ENCODE assay signal across 7 mouse cellular contexts in genomic region chr14:21992321-21992885, GRCm38 (mm10). TPM values are rescaled to one million over a fixed set of nuclear protein-coding genes. Genes with fewer than 3 reads are reported as not detected.
DNase-seq lines count a peak whose midpoint lies in the region; ATAC-seq and TF ChIP-seq lines count a peak whose summit lies in the region.

No protein-coding gene starts in this region.

- ATAC-seq in embryonic facial prominence, embryonic 12.5 days (ENCODE audit: insufficient number of reproducible peaks, insufficient read depth, low FRiP score, low TSS enrichment): no peak
- ATAC-seq in intestine, postnatal 0 days: no peak
- no peak for ATAC-seq in midbrain, embryonic 13.5 days
- no peak for ATAC-seq in monocyte, adult 5-6 weeks (replicated peaks; ENCODE audit: insufficient number of reproducible peaks, low FRiP score, low TSS enrichment, poor library complexity, severe bottlenecking)

- H3K9ac ChIP-seq in embryonic facial prominence, embryonic 12.5 days: no peak overlapping the region
- 0 out of 2 replicates have a peak overlapping the region, but pooled peaks have one; percentile 19 for H3K9ac ChIP-seq in intestine, postnatal 0 days (ENCODE audit: low read depth, low read length)
- no peak overlapping the region for H3K9ac ChIP-seq in midbrain, embryonic 13.5 days (replicated peaks)

- TF ChIP-seq CTCF in intestine, postnatal 0 days (IDR thresholded peaks at IDR 0.05; ENCODE audit: low read depth): no peak

- H3K4me3 ChIP-seq in brown adipose tissue, adult 24 weeks (ENCODE audit: insufficient read depth, low read depth, low read length): no peak overlapping the region
- peak overlapping the region; percentile 84; the same call in 1 of the 2 replicates for H3K4me3 ChIP-seq in embryonic facial prominence, embryonic 12.5 days
- H3K4me3 ChIP-seq in intestine, postnatal 0 days (ENCODE audit: low read depth, low read length): peak overlapping the region; percentile 82; the same call in 1 of the 2 replicates
- H3K4me3 ChIP-seq in midbrain, embryonic 13.5 days (replicated peaks): 0 out of 2 replicates have a peak overlapping the region, but pooled peaks have one; percentile 6

- no peak for DNase-seq in urinary bladder, postnatal 14 days (ENCODE audit: low spot score)
- no peak for DNase-seq in right cerebral cortex, postnatal 36 days (ENCODE audit: low spot score in 2 of 2)

- peaks cover 3% of the 10 kb centered on the region; the same call in 1 of the 2 replicates for H3K4me1 ChIP-seq in brown adipose tissue, adult 24 weeks (ENCODE audit: control insufficient read depth, insufficient read depth, insufficient read length, low read length)
- H3K4me1 ChIP-seq in embryonic facial prominence, embryonic 12.5 days: peaks cover 29% of the 10 kb centered on the region
- 0 out of 2 replicates have a peak, but pooled peaks cover 2% of the 10 kb centered on the region for H3K4me1 ChIP-seq in intestine, postnatal 0 days (replicated peaks; ENCODE audit: control insufficient read depth, insufficient read depth, low read length)
- H3K4me1 ChIP-seq in midbrain, embryonic 13.5 days (replicated peaks): peaks cover 66% of the 10 kb centered on the region

- H3K27me3 ChIP-seq in embryonic facial prominence, embryonic 12.5 days: peaks cover 38% of the 10 kb centered on the region
- H3K27me3 ChIP-seq in intestine, postnatal 0 days (replicated peaks; ENCODE audit: control insufficient read depth, insufficient read depth, low read length): no peaks in the 10 kb centered on the region
- H3K27me3 ChIP-seq in midbrain, embryonic 13.5 days: peaks cover 68% of the 10 kb centered on the region

- H3K4me2 ChIP-seq in embryonic facial prominence, embryonic 12.5 days (replicated peaks): peak overlapping the region; percentile 75
- peak overlapping the region; percentile 95 for H3K4me2 ChIP-seq in intestine, postnatal 0 days (replicated peaks; ENCODE audit: low read depth)
- peak overlapping the region; percentile 83 for H3K4me2 ChIP-seq in midbrain, embryonic 13.5 days (replicated peaks)

- no peaks in the 10 kb centered on the region for H3K36me3 ChIP-seq in embryonic facial prominence, embryonic 12.5 days
- H3K36me3 ChIP-seq in intestine, postnatal 0 days (ENCODE audit: control insufficient read depth, insufficient read depth): no peaks in the 10 kb centered on the region
- H3K36me3 ChIP-seq in midbrain, embryonic 13.5 days: no peaks in the 10 kb centered on the region

- WGBS in embryonic facial prominence, embryonic 12.5 days: 27% methylated on average over 4 of the region's 4 CpGs
- WGBS in intestine, postnatal 0 days: 78% methylated on average over 4 of the region's 4 CpGs
- 33% methylated on average over 4 of the region's 4 CpGs for WGBS in midbrain, embryonic 13.5 days

- peak overlapping the region; percentile 62 for H3K27ac ChIP-seq in brown adipose tissue, adult 24 weeks (replicated peaks; ENCODE audit: low read depth, low read length)
- H3K27ac ChIP-seq in embryonic facial prominence, embryonic 12.5 days: no peak overlapping the region
- H3K27ac ChIP-seq in intestine, postnatal 0 days (ENCODE audit: low read depth, low read length): no peak overlapping the region
- H3K27ac ChIP-seq in midbrain, embryonic 13.5 days: no peak overlapping the region

- no peaks in the 10 kb centered on the region for H3K9me3 ChIP-seq in embryonic facial prominence, embryonic 12.5 days
- no peaks in the 10 kb centered on the region for H3K9me3 ChIP-seq in intestine, postnatal 0 days (ENCODE audit: control insufficient read depth)
- no peaks in the 10 kb centered on the region for H3K9me3 ChIP-seq in midbrain, embryonic 13.5 days

RNA-seq across cellular contexts. Expression of gene Zfp503, which starts 3.0 kb away (rescaled TPM):
- 4.0 and 5.1 TPM in 2 replicates for polyA plus RNA-seq in brown adipose tissue, adult 24 weeks (2012; ENCODE audit: insufficient read depth, insufficient read length, missing spikeins)
- 35.5 and 40.3 TPM in 2 replicates for polyA plus RNA-seq in embryonic facial prominence, embryonic 12.5 days (2016; fragmentation: Nextera tagmentation; extraction: Ambion mirVana)
- 5.7 and 6.5 TPM in 2 replicates for polyA plus RNA-seq in intestine, postnatal 0 days (2015; fragmentation: Nextera tagmentation; extraction: Ambion mirVana)
- 8.0 and 11.0 TPM in 2 replicates for polyA plus RNA-seq in midbrain, embryonic 13.5 days (2015; fragmentation: Nextera tagmentation; extraction: Ambion mirVana)
- total RNA-seq in monocyte, adult 5-6 weeks (2017): 0.38 to 0.64 TPM (median 0.58 TPM) in 3 replicates

RNA-seq across cellular contexts. Expression of gene Lrmda, which starts 27.1 kb away (rescaled TPM):
- polyA plus RNA-seq in brown adipose tissue, adult 24 weeks (2012; ENCODE audit: insufficient read depth, insufficient read length, missing spikeins): 12.9 and 15.7 TPM in 2 replicates
- polyA plus RNA-seq in embryonic facial prominence, embryonic 12.5 days (2016; fragmentation: Nextera tagmentation; extraction: Ambion mirVana): 0.28 and 0.69 TPM in 2 replicates
- polyA plus RNA-seq in intestine, postnatal 0 days (2015; fragmentation: Nextera tagmentation; extraction: Ambion mirVana): 0.73 and 1.8 TPM in 2 replicates
- 0.23 TPM in 1 of 2 replicates, not detected in the other for polyA plus RNA-seq in midbrain, embryonic 13.5 days (2015; fragmentation: Nextera tagmentation; extraction: Ambion mirVana)
- 6.4 to 20.3 TPM (median 10.3 TPM) in 3 replicates for total RNA-seq in monocyte, adult 5-6 weeks (2017)
